Mouse (Mus musculus) forebrain, embryonic 10.5 days (tissue): Measurements from ENCODE around the gene Dnlz. TPM values are rescaled to one million over a fixed set of nuclear protein-coding genes. Genes with fewer than 3 reads are reported as not detected.
"Not testable (repeated sequence)": the region's sequence is repeated elsewhere in the genome, so short reads cannot be mapped to it uniquely, and the experiment has no call there.

Experiments
- DNase-seq: peaks from one replicate; pipeline ENCODE4 v3.0.0-alpha.2; 2017; ENCODE audit warnings: low spot score; ENCODE audit errors: extremely low spot score
- H3K27ac ChIP-seq: fragments of 300-500 bp; sonication (generic); 2 replicates; pipeline ENCODE4 v1.5.1; 2016; ENCODE audit warnings: mild to moderate bottlenecking
- H3K27me3 ChIP-seq: fragments of 300-500 bp; sonication (generic); 2 replicates; pipeline ENCODE4 v1.6.1; 2016; ENCODE audit warnings: mild to moderate bottlenecking; ENCODE audit not compliant: poor library complexity, severe bottlenecking
- H3K36me3 ChIP-seq: fragments of 300-500 bp; sonication (generic); replicated peaks from 2 replicates; pipeline ENCODE4 v1.6.1; 2016; ENCODE audit warnings: mild to moderate bottlenecking, moderate library complexity
- H3K4me1 ChIP-seq: fragments of 300-500 bp; sonication (generic); 2 replicates; pipeline ENCODE4 v1.6.1; 2016
- H3K4me3 ChIP-seq: fragments of 300-500 bp; sonication (generic); 2 replicates; pipeline ENCODE4 v1.5.1; 2016; ENCODE audit warnings: mild to moderate bottlenecking, moderate library complexity
- H3K9me3 ChIP-seq: fragments of 300-500 bp; sonication (generic); 2 replicates; pipeline ENCODE4 v1.6.1; 2016; ENCODE audit warnings: mild to moderate bottlenecking, moderate library complexity
- WGBS: fragments of 180-500 bp; shearing (Covaris S2); methylation state at CpG from one replicate; pipeline ENCODE4 v1.1.7; 2016; 5-methylcytosine and 5-hydroxymethylcytosine counted together
- polyA plus RNA-seq: library from polyadenylated mRNA; unstranded; fragments of >200 nt; fragmentation: Nextera tagmentation; extraction: Ambion mirVana; gene quantifications from 2 replicates; pipeline ENCODE4 v1.2.1, GENCODE M21; 2016

Gene Dnlz
- polyA plus RNA-seq = 33.8 and 37.2 TPM in 2 replicates

DNA sequence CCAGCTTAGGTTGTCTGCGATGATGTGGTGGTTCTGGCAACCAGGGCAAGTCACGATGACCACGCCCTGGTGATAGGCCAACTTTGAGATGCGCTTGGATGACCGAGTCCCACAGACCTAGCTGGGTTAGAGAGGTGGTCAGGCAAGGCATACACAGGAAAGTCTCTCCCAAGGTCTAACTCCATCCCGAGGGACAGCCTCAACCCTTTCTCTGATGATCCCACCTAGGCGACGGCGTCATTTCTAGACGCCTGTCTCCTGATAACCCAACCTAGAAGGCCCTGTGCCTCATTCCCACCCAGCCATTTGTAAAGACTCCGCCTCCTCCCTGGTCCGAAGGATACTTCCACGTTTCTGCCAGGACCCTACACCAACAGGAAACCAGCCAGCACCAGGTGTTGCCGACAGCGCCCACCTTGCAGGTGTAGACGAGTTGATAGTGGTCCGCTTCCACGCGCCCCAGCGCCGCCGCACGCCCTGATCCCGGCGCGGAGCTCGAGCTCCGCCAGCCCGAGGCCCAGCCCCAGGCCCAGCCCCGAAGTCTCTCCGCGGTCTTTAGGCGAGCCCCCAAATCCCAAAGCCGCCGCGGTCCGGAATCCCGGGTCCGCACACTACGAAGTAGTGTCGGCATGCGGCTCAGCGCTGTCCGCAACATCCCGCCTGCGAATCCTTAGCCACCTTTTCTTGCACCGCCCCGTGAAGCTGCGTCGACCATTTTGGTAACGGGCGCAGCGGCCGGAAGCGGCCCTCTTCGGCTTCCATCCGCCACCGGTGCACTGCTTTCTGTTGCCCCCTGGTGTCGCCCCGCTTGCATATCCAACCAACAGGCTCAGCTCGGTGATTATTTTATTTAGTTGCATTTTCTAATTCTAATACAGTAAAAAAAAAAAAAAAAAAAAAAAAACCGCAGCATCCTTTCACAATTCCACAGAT is at the start of gene Dnlz:
Gene Dnlz (minus strand): TSS at position 753 of the 933 bp plus-strand sequence.
- WGBS = 3% methylated on average over 62 of the region's 62 CpGs

DNA sequence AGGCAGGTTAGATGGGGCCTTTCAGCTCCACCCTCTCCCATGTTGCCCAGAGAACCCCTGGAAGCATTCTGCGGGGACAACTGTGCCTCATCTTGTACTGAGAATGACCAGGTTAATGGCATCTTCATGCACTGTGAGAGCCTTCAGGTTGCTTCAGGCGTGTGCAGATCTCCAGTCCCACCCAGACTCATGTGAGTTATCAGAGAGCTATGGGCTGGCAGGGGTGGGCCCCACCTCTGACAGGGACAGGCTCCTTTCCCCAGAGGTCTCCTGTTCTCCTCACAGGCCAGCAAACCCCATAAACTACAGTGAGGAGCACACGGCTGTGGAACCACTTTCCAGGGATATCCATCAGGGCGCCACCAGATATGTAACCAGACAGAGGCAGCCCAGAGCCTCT is 49.1 kb upstream of the Dnlz start:
- no peak for DNase-seq
- H3K27me3 ChIP-seq = no peaks in the 10 kb centered on the region
- H3K4me1 ChIP-seq = peaks cover 16% of the 10 kb centered on the region
- H3K9me3 ChIP-seq = no peaks in the 10 kb centered on the region
- no peak overlapping the region for H3K27ac ChIP-seq
- no peak overlapping the region for H3K4me3 ChIP-seq
- 92% methylated on average over 4 of the region's 4 CpGs for WGBS
- H3K36me3 ChIP-seq = peaks cover 84% of the 10 kb centered on the region

More for the DNA sequence above, at the start of gene Dnlz:
- Histone ChIP-seq H3K4me1 (peaks cover 35% of the 10 kb centered on the region), H3K36me3 (peaks cover 38% of the 10 kb centered on the region), H3K27ac (peak within 1 kb of the TSS; percentile 97), H3K27me3 (no peaks in the 10 kb centered on the region), H3K9me3 (no peaks in the 10 kb centered on the region), H3K4me3 (peak within 1 kb of the TSS; percentile 86)
- peak; percentile 91 for DNase-seq

DNA sequence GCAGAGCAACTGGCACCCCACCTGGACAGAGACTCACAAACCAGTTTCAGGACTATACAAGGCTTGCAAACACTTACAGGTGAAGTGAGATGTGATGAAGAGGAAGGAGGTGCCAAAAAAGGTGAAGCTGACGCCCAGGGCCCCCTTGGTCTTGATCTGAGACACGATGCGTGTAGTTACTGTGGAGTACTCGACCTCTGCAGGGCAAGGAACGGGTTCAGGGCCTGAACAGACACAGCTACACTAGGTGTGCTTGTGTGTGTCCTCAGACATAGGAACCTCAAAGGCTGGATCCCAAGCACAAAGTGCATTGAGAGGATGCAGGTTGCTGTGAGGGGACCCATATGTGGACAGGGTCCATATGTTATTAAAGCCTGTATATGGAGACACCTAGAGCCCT is 48.4 kb upstream of the Dnlz start:
- no peak overlapping the region for H3K27ac ChIP-seq
- no peaks in the 10 kb centered on the region for H3K27me3 ChIP-seq
- no peak for DNase-seq
- peaks cover 85% of the 10 kb centered on the region for H3K36me3 ChIP-seq
- 90% methylated on average over 5 of the region's 5 CpGs for WGBS
- H3K4me1 ChIP-seq = peaks cover 8% of the 10 kb centered on the region
- H3K9me3 ChIP-seq = no peaks in the 10 kb centered on the region
- H3K4me3 ChIP-seq = no peak overlapping the region

DNA sequence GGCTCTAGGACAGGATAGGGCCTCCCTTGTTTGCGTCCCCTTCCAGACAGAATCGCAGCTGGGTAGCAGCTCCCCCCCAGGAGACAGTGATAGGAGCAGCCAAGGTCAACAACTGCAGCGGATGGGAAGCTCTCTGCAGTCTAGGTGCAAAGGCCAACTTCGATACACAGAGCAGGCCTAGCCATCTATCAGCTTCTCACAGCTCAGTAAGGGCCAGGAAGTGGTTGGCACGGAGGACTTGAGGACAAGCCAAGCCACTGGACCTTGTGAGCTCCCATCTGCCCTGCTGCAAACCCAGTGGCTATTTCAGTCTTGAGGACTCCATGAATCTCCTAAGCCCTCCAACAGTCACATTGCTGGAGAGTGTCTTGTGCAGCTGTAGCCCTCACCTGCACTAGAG is 47.7 kb upstream of the Dnlz start:
- DNase-seq = no peak
- no peaks in the 10 kb centered on the region for H3K27me3 ChIP-seq
- no peaks in the 10 kb centered on the region for H3K9me3 ChIP-seq
- no peak overlapping the region for H3K27ac ChIP-seq
- WGBS = 95% methylated on average over 5 of the region's 5 CpGs
- peaks cover 91% of the 10 kb centered on the region for H3K36me3 ChIP-seq
- peaks cover 3% of the 10 kb centered on the region for H3K4me1 ChIP-seq
- H3K4me3 ChIP-seq = no peak overlapping the region

DNA sequence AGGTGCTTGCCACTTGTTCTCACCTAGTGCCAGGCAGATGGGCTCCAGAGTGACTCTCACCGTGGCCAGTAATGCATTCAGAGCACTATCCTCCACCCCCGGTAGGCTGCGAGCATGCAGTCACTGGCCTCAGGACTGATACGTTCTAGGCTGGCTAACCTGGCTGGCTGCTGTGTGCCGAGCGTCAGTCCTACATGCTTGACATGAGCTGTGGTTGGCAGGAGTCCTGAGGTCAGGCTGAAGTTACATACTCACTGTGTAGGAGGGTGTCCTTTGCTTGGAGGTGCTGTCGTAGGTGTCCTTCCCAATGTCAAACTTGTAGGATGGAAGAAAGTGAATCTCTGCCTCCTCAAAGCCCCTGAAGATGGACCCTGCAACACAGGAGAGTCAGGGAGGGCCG is 47.1 kb upstream of the Dnlz start:
- WGBS = 95% methylated on average over 8 of the region's 8 CpGs
- H3K36me3 ChIP-seq = peaks cover 98% of the 10 kb centered on the region

DNA sequence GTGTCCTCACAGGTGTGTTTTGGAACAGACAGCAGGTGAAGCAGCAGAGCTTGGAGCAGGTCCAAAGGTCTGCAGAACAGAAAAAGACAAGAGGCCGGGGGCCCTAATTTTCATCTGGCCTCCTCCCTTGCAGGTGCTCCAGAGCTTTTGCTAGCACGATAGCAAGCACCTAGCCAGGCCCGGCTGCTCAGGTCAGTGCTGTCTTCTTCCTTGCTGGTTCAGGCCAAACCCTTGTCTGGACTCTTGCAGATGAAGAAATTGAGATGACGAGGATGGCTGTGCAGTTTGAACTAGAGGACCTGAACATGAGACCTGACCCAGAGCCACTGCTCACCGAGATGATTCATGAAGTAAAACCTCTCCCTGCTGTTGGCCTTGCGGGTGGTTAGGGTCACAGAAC is 39.7 kb upstream of the Dnlz start:
- Histone ChIP-seq H3K4me1 (peaks cover 30% of the 10 kb centered on the region), H3K4me3 (no peak overlapping the region), H3K36me3 (peaks cover 76% of the 10 kb centered on the region), H3K27me3 (no peaks in the 10 kb centered on the region), H3K9me3 (no peaks in the 10 kb centered on the region), H3K27ac (no peak overlapping the region)
- 92% methylated on average over 6 of the region's 6 CpGs for WGBS
- no peak for DNase-seq

More for the DNA sequence above, 47.1 kb upstream of the Dnlz start:
- Histone ChIP-seq H3K27ac (no peak overlapping the region), H3K4me1 (no peaks in the 10 kb centered on the region), H3K9me3 (no peaks in the 10 kb centered on the region), H3K4me3 (no peak overlapping the region), H3K27me3 (no peaks in the 10 kb centered on the region)
- DNase-seq = no peak

DNA sequence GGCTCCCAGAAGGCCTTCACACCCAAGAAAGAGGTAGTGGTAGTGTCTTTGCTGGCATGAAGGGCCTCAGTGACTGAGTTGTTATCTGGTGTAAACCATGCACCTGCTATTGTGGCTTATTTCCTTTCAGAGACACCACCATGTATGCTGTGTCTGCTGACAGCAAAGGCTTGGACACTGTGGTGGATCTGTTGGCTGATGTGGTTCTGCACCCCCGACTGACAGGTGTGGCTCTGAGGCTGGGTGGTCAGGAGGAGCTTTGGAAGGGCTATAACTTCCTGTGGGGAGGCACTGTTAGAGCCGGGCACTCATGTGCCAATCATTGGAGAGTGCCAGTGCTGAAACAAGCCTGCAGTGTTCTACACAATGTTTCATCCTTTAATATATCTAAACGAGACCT is 39.0 kb upstream of the Dnlz start:
- peaks cover 76% of the 10 kb centered on the region for H3K36me3 ChIP-seq
- H3K4me3 ChIP-seq = 0 out of 2 replicates have a peak overlapping the region, but pooled peaks have one; percentile 98
- no peaks in the 10 kb centered on the region for H3K9me3 ChIP-seq
- peaks cover 30% of the 10 kb centered on the region for H3K4me1 ChIP-seq
- H3K27ac ChIP-seq = no peak overlapping the region
- WGBS = 86% methylated on average over 3 of the region's 3 CpGs
- H3K27me3 ChIP-seq = no peaks in the 10 kb centered on the region
- no peak for DNase-seq

DNA sequence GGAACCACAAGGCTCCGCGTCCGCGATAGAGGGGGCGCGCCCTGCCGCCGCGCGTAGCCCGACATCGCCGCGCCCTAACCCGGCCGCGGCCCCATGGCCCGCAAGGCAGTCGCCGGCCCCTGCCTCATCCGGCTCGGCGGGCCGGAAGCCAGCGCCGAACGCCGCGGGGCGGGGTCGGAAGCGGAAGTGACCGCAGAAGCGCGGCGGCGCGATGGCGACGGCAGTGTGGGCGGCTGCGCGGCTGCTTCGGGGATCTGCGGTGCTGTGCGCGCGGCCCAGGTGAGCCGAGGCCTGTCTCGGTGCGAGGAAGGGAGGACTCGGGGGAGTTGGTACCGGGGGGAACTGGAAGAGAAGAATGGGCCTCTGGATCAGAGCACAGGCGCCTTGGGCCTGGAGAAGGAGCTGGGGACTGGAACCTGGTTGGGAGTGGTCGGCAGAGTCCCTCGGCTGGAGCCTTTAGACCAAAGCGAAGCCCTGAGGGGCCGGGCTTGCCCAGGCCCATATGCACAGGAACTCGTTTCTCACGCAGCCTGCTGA is 37.3 kb upstream of the Dnlz start, which contains the start of the genes Entr1 and Pmpca:
Gene Entr1 (minus strand): TSS at position 163 of the 537 bp plus-strand sequence.
Gene Pmpca (plus strand): TSS at position 186 of the 537 bp plus-strand sequence.
- peaks cover 76% of the 10 kb centered on the region for H3K36me3 ChIP-seq

DNA sequence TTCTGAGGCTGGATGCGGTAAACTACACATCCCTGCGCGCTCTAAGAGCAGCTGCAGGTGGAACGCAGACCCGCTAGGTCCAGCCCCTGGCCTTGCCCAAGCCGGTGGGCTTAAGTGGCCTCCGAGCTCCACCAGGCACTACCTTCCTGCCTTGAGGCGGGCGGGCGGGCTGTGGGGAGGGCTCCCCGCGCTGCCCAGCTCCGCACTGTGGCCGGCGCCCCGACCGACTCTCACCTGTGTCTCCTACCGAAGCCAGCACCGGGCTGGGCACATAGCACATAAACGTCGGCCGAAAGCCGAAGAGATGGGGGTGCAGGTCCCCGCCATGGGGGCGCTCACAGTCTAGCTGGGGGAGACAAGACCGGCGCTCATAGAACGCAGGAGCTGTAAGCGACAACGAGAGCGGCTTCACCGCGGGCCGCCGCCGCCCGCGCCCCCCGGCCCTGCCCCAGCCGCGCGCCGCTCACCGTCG is 36.8 kb upstream of the Dnlz start:
- Histone ChIP-seq H3K4me1 (peaks cover 30% of the 10 kb centered on the region), H3K36me3 (peaks cover 76% of the 10 kb centered on the region), H3K4me3 (peak overlapping the region; percentile 98), H3K9me3 (no peaks in the 10 kb centered on the region), H3K27ac (peak overlapping the region; percentile 92), H3K27me3 (no peaks in the 10 kb centered on the region)
- 1% methylated on average over 45 of the region's 45 CpGs for WGBS
- no peak for DNase-seq

More for the DNA sequence above, 37.3 kb upstream of the Dnlz start, which contains the start of the genes Entr1 and Pmpca:
- Histone ChIP-seq H3K4me1 (peaks cover 30% of the 10 kb centered on the region), H3K4me3 (peak within 1 kb of the TSS; percentile 98), H3K27ac (peak within 1 kb of the TSS; percentile 92), H3K27me3 (no peaks in the 10 kb centered on the region), H3K9me3 (no peaks in the 10 kb centered on the region)
- WGBS = under 1% methylated on average over 60 of the region's 60 CpGs
- peak; percentile 79 for DNase-seq

DNA sequence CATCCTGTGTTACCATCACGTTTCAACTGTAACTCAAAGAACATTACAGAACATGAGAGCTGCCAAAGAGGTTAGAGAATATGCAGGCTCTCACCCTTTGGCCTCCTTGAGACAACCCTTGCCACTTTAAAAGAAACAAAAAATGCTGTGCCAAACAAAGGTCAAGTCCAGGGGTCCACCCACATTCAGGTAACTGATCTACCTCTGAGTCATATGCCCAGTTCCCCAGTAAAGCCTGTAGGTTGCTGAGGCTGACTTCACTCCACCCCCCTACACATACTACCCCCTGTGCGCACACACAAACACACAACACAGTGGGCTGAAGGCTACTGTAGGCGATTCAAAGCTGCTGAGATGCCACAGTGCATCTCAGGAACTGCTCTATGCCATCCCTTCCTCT is 35.8 kb upstream of the Dnlz start:
- DNase-seq = no peak

DNA sequence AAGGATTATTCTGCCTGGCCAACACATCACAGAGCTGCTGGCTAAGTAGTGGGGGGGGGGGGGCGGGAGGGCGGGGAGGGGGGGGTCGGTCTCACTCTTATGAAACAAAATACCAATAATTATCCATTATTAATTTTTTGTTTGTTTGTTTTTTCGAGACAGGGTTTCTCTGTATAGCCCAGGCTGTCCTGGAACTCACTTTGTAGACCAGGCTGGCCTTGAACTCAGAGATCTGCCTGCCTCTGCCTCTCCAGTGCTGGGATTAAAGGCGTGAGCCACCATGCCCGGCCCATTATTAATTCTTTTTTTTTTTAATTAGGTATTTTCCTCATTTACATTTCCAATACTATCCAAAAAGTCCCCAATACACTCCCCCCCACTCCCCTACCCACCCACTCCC is 29.0 kb upstream of the Dnlz start:
- WGBS = 33% methylated on average over 6 of the region's 6 CpGs
- DNase-seq, H3K27me3 ChIP-seq, H3K9me3 ChIP-seq: not testable (repeated sequence)
- Histone ChIP-seq H3K27ac (peak overlapping the region; percentile 78), H3K4me3 (peak overlapping the region; percentile 78), H3K36me3 (peaks cover 72% of the 10 kb centered on the region), H3K4me1 (peaks cover 20% of the 10 kb centered on the region)

More for the DNA sequence above, 35.8 kb upstream of the Dnlz start:
- Histone ChIP-seq H3K27ac (no peak overlapping the region), H3K36me3 (peaks cover 76% of the 10 kb centered on the region), H3K4me3 (peak overlapping the region; percentile 98), H3K9me3 (no peaks in the 10 kb centered on the region), H3K4me1 (peaks cover 30% of the 10 kb centered on the region), H3K27me3 (no peaks in the 10 kb centered on the region)
- 92% methylated on average over 3 of the region's 3 CpGs for WGBS

DNA sequence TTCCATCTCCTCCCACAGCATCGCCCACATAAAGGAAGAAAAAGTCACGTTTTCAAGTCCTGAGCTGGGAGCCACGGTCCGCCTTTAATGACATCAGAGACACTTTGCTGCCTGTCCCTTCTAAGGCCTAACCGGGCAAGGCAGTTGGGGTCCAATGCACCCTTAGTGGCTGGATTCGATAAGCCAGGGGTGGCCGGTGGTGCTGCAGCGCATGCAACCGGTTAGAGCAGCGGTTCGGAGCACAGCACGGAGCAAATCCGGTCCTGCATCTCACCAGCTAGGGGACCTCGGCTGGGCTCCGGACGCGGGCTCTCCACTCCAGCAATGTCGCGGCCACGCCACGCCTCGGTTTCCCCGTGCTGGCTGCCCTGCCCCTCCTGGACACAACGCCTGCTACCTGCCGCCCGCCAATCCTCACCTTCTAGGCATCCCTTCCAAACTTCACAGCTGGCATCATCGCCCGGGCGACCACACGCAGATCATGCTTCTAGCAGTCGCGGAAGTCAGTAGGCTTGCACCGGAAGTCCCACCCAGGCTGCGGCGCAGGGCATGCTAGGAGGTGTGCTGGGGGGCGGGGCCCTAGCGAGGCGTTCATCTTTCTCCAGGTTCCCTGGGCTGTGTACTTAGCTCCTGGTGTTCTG is 28.3 kb upstream of the Dnlz start, which contains the start of gene Snapc4:
Gene Snapc4 (minus strand): TSS at position 523 of the 641 bp plus-strand sequence.
- peaks cover 72% of the 10 kb centered on the region for H3K36me3 ChIP-seq
- no peaks in the 10 kb centered on the region for H3K9me3 ChIP-seq
- no peaks in the 10 kb centered on the region for H3K27me3 ChIP-seq
- H3K4me3 ChIP-seq = peak within 1 kb of the TSS; percentile 78
- peak within 1 kb of the TSS; percentile 78 for H3K27ac ChIP-seq
- DNase-seq = peak; percentile 84
- peaks cover 20% of the 10 kb centered on the region for H3K4me1 ChIP-seq
- WGBS = under 1% methylated on average over 38 of the region's 38 CpGs
